ENCODE assay signal across 26 mouse cellular contexts in genomic region chr3:122478735-122479134, GRCm38 (mm10).
A peak's percentile ranks its signal among the peaks of the same experiment; 100 is the strongest.
DNase-seq lines count a peak whose midpoint lies in the region; ATAC-seq and TF ChIP-seq lines count a peak whose summit lies in the region.
"Had no signal": no experiment of that assay in that cellular context is flagged by ENCODE, and none has a peak within 500 bp of the region (broad histone marks: within the 10 kb centered on the region; RNA-seq: fewer than 3 reads in every experiment).

No protein-coding gene starts in this region.

- no peak overlapping the region for H3K4me3 ChIP-seq in left cerebral cortex, adult 2 months
- H3K4me3 ChIP-seq in neural tube, embryonic 13.5 days, result no peak overlapping the region
- H3K4me3 ChIP-seq in neural tube, embryonic 15.5 days (replicated peaks), result no peak overlapping the region
- H3K4me3 ChIP-seq in cortical plate, adult 2 months (ENCODE audit: insufficient read depth, low read length), result no peak overlapping the region
- no peak overlapping the region for H3K4me3 ChIP-seq in intestine, embryonic 16.5 days (ENCODE audit: low read length)
- H3K4me3 ChIP-seq: embryonic facial prominence, embryonic 12.5 days; embryonic facial prominence, embryonic 15.5 days; heart, adult 2 months; heart, embryonic 10.5 days; heart, embryonic 13.5 days had no signal

- H3K9me3 ChIP-seq in neural tube, embryonic 13.5 days, result no peaks in the 10 kb centered on the region
- H3K9me3 ChIP-seq in neural tube, embryonic 15.5 days (replicated peaks), result no peaks in the 10 kb centered on the region
- H3K9me3 ChIP-seq in intestine, embryonic 16.5 days (ENCODE audit: control insufficient read depth, low read length), result no peaks in the 10 kb centered on the region
- H3K9me3 ChIP-seq: embryonic facial prominence, embryonic 12.5 days; embryonic facial prominence, embryonic 15.5 days; heart, embryonic 10.5 days; heart, embryonic 13.5 days had no signal

- TF ChIP-seq CTCF in left cerebral cortex, adult 2 months (IDR thresholded peaks at IDR 0.05), result no peak
- no peak for TF ChIP-seq CTCF in cortical plate, adult 2 months (IDR thresholded peaks at IDR 0.05; ENCODE audit: extremely low read depth, insufficient read depth, low read length)

- intact Hi-C loops in left cerebral cortex, adult 2 months (cut with DNase I), result loop anchor here (2.0 kb wide), 1 partner anchor 140 kb away; the partner anchor contains the start of gene Fnbp1l

- H3K4me2 ChIP-seq in neural tube, embryonic 13.5 days, result no peak overlapping the region
- no peak overlapping the region for H3K4me2 ChIP-seq in neural tube, embryonic 15.5 days
- no peak overlapping the region for H3K4me2 ChIP-seq in intestine, embryonic 16.5 days (ENCODE audit: low read depth, low read length)
- H3K4me2 ChIP-seq: embryonic facial prominence, embryonic 12.5 days; embryonic facial prominence, embryonic 15.5 days; heart, embryonic 13.5 days; hindbrain, embryonic 14.5 days had no signal

- H3K27ac ChIP-seq in left cerebral cortex, adult 2 months, result peak overlapping the region; percentile 85
- H3K27ac ChIP-seq in neural tube, embryonic 13.5 days (replicated peaks), result peak overlapping the region; percentile 33; the same call in 1 of the 2 replicates
- no peak overlapping the region for H3K27ac ChIP-seq in neural tube, embryonic 15.5 days (replicated peaks)
- H3K27ac ChIP-seq in cortical plate, adult 2 months (ENCODE audit: insufficient read depth, low read length), result 0 out of 2 replicates have a peak overlapping the region, but pooled peaks have one; percentile 26
- H3K27ac ChIP-seq in intestine, embryonic 16.5 days (ENCODE audit: low read length), result no peak overlapping the region
- H3K27ac ChIP-seq: embryonic facial prominence, embryonic 12.5 days; embryonic facial prominence, embryonic 15.5 days; heart, adult 2 months; heart, embryonic 10.5 days; heart, embryonic 13.5 days; hindbrain, embryonic 14.5 days; hindbrain, postnatal 0 days had no signal

- ATAC-seq in neural tube, embryonic 13.5 days (ENCODE audit: low read depth), result no peak
- ATAC-seq in neural tube, embryonic 15.5 days (ENCODE audit: low FRiP score), result no peak
- ATAC-seq in intestine, embryonic 16.5 days, result no peak
- ATAC-seq: CD4-positive, CD25-positive, alpha-beta regulatory T cell, adult 4 months; forebrain, embryonic 14.5 days; forebrain, postnatal 0 days; hindbrain, postnatal 0 days had no signal

- no peaks in the 10 kb centered on the region for H3K27me3 ChIP-seq in neural tube, embryonic 13.5 days
- H3K27me3 ChIP-seq in neural tube, embryonic 15.5 days (replicated peaks), result no peaks in the 10 kb centered on the region
- no peaks in the 10 kb centered on the region for H3K27me3 ChIP-seq in intestine, embryonic 16.5 days (replicated peaks; ENCODE audit: control insufficient read depth, insufficient read depth, low read length)
- H3K27me3 ChIP-seq: embryonic facial prominence, embryonic 15.5 days had no signal

- no peak for TF ChIP-seq POLR2A in cortical plate, adult 2 months (IDR thresholded peaks at IDR 0.05; ENCODE audit: extremely low read depth, insufficient read depth, low read length)

- peaks cover 95% of the 10 kb centered on the region for H3K4me1 ChIP-seq in neural tube, embryonic 13.5 days (replicated peaks)
- peaks cover 81% of the 10 kb centered on the region for H3K4me1 ChIP-seq in neural tube, embryonic 15.5 days
- peaks cover 36% of the 10 kb centered on the region for H3K4me1 ChIP-seq in cortical plate, adult 2 months (ENCODE audit: control insufficient read depth, insufficient read depth, low read length)
- H3K4me1 ChIP-seq in intestine, embryonic 16.5 days (ENCODE audit: control insufficient read depth, insufficient read depth, low read length), result peaks cover 48% of the 10 kb centered on the region

- no peaks in the 10 kb centered on the region for H3K36me3 ChIP-seq in neural tube, embryonic 13.5 days
- no peaks in the 10 kb centered on the region for H3K36me3 ChIP-seq in neural tube, embryonic 15.5 days
- no peaks in the 10 kb centered on the region for H3K36me3 ChIP-seq in intestine, embryonic 16.5 days (ENCODE audit: control insufficient read depth, insufficient read depth, low read length)
- H3K36me3 ChIP-seq: embryonic facial prominence, embryonic 12.5 days; embryonic facial prominence, embryonic 15.5 days; heart, embryonic 10.5 days; heart, embryonic 13.5 days had no signal

- no peak for DNase-seq in left cerebral cortex, adult 2 months (ENCODE audit: extremely low spot score in 1 of 2, low spot score in 2 of 2)
- no peak for DNase-seq in left cerebral cortex, adult 11 months (ENCODE audit: low spot score)
- DNase-seq: adrenal gland, adult 2 months; adrenal gland, postnatal 14 days; cerebellum, adult 11-12 months; cerebellum, adult 8-10 months; cerebellum, postnatal 10 days; cerebellum, postnatal 36 days; forebrain, postnatal 0 days; gastrocnemius, postnatal 10 days; gastrocnemius, postnatal 36 days; heart, adult 2 months; heart, postnatal 14 days; heart, postnatal 4 days had no signal

- H3K9ac ChIP-seq in neural tube, embryonic 13.5 days, result no peak overlapping the region
- H3K9ac ChIP-seq in neural tube, embryonic 15.5 days (replicated peaks), result no peak overlapping the region
- no peak overlapping the region for H3K9ac ChIP-seq in intestine, embryonic 16.5 days (ENCODE audit: low read depth, low read length)
- H3K9ac ChIP-seq: embryonic facial prominence, embryonic 12.5 days; embryonic facial prominence, embryonic 15.5 days; forebrain, postnatal 0 days; heart, embryonic 13.5 days; hindbrain, embryonic 14.5 days had no signal

- WGBS in neural tube, embryonic 13.5 days, result 82% methylated on average over 3 of the region's 3 CpGs
- WGBS in neural tube, embryonic 15.5 days, result 65% methylated on average over 3 of the region's 3 CpGs
- WGBS in intestine, embryonic 16.5 days, result 85% methylated on average over 3 of the region's 3 CpGs

Comparison
In these comparisons a context has a peak if more than half of its experiments do, and no peak if none do; other contexts are left out.
1. H3K27ac ChIP-seq: peak in left cerebral cortex, adult 2 months (single experiment), neural tube, embryonic 13.5 days (single experiment) and cortical plate, adult 2 months (single experiment); none in neural tube, embryonic 15.5 days (single experiment) and intestine, embryonic 16.5 days (single experiment).